25 mouse cellular contexts compared by ENCODE assay signal in the genomic region with DNA sequence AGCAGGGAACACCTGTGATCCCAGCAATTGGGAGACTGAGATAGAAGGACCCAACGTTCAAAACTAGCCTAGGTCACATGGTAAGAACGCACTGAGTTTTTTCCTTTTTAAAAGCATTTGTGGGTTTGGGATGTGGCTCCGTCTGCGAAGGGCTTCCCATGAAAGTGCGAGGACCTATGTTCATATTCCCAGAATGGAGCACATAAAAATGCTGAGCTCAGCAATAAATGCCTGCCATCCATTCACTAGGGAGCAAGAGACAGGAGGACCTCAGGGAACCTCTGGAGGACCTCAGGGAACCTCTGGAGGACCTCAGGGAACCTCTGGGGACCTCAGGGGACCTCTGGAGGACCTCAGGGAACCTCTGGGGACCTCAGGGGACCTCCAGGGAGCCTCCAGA. TPM values are rescaled to one million over a fixed set of nuclear protein-coding genes. Genes with fewer than 3 reads are reported as not detected.
"Had no signal": no experiment of that assay in that cellular context is flagged by ENCODE, and none has a peak within 500 bp of the region (broad histone marks: within the 10 kb centered on the region; RNA-seq: fewer than 3 reads in every experiment).

No protein-coding gene starts in this region.

- H3K36me3 ChIP-seq: midbrain, embryonic 10.5 days; midbrain, embryonic 12.5 days; neural tube, embryonic 13.5 days; neural tube, embryonic 15.5 days had no signal

- H3K27ac ChIP-seq: midbrain, embryonic 10.5 days; midbrain, embryonic 12.5 days; neural tube, embryonic 13.5 days; neural tube, embryonic 15.5 days had no signal

- DNase-seq: lung, adult 18-20 months; lung, embryonic 14.5 days; lung, postnatal 10 days; lung, postnatal 4 days; midbrain, embryonic 14.5 days; retina, postnatal 1 day; right cerebral cortex, adult 18-20 months; right cerebral cortex, postnatal 25 days; right cerebral cortex, postnatal 4 days; spleen, adult 18-20 months; thymus, adult 18-20 months; thymus, postnatal 14 days; thymus, postnatal 36 days had no signal

- ATAC-seq: midbrain, embryonic 16.5 days had no signal

- H3K9ac ChIP-seq: lung, embryonic 14.5 days; midbrain, embryonic 12.5 days; neural tube, embryonic 13.5 days; neural tube, embryonic 15.5 days had no signal

- H3K4me1 ChIP-seq: neural tube, embryonic 15.5 days had no signal

- H3K27me3 ChIP-seq: neural tube, embryonic 13.5 days had no signal

- H3K4me3 ChIP-seq: midbrain, embryonic 10.5 days; midbrain, embryonic 12.5 days; myocyte; neural tube, embryonic 13.5 days; neural tube, embryonic 15.5 days had no signal

- H3K4me2 ChIP-seq: lung, embryonic 14.5 days; midbrain, embryonic 12.5 days; neural tube, embryonic 13.5 days; neural tube, embryonic 15.5 days had no signal

- H3K9me3 ChIP-seq: midbrain, embryonic 10.5 days; midbrain, embryonic 12.5 days; neural tube, embryonic 13.5 days; neural tube, embryonic 15.5 days had no signal

RNA-seq across cellular contexts. Expression of a gene that starts 1.7 kb away (rescaled TPM):
- total RNA-seq: megakaryocyte, adult 5-6 weeks; megakaryocyte-erythroid progenitor cell, adult 5-6 weeks had no signal
- polyA plus RNA-seq: lung, embryonic 14.5 days; lung, embryonic 16.5 days; midbrain, embryonic 10.5 days; midbrain, embryonic 12.5 days; midbrain, embryonic 16.5 days; myocyte; neural tube, embryonic 11.5 days; neural tube, embryonic 13.5 days; neural tube, embryonic 15.5 days; small intestine, adult 2 months; stomach, embryonic 14.5 days had no signal

RNA-seq across cellular contexts. Expression of a gene that starts 46.5 kb away (rescaled TPM):
- total RNA-seq: megakaryocyte, adult 5-6 weeks; megakaryocyte-erythroid progenitor cell, adult 5-6 weeks had no signal
- polyA plus RNA-seq: lung, embryonic 14.5 days; lung, embryonic 16.5 days; myocyte had no signal
